Mouse (Mus musculus) testis, adult 2 months (tissue): ENCODE results near the gene Ccdc63.

Experiments used
- CTCF ChIP-seq: fragments of 200-500 bp; IDR thresholded peaks from 2 replicates; pipeline ENCODE4 v1.5.1; 2012; ENCODE audit warnings: low read depth, mild to moderate bottlenecking, inconsistent platforms, low read length, moderate library complexity; ENCODE audit not compliant: control insufficient read depth, insufficient read depth, insufficient replicate concordance
- POLR2A ChIP-seq: fragments of 200-500 bp; IDR thresholded peaks from 2 replicates; pipeline ENCODE4 v1.6.1; 2012; ENCODE audit warnings: low read depth, mild to moderate bottlenecking, inconsistent platforms, low read length, moderate library complexity; ENCODE audit not compliant: control insufficient read depth

DNA sequence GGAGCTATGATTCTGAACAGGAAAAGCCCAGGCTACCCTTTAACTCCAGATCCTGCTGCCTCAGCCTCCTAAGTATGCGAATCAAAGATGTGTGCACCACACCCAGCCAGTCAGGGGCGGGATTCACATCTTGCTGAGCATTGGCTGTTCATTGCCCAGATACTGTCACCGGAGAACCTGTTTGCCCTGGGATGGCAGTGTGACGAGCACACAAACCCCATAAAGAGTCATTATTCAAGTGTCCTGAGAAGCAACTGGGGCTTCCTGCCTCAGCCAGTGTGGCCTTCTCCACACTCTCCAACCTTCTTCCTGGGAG is 28.7 kb downstream of the Ccdc63 start:
- TF ChIP-seq CTCF (no peak), POLR2A (no peak)
